Comparison of ENCODE assay signal across 9 mouse cellular contexts in the genomic region with DNA sequence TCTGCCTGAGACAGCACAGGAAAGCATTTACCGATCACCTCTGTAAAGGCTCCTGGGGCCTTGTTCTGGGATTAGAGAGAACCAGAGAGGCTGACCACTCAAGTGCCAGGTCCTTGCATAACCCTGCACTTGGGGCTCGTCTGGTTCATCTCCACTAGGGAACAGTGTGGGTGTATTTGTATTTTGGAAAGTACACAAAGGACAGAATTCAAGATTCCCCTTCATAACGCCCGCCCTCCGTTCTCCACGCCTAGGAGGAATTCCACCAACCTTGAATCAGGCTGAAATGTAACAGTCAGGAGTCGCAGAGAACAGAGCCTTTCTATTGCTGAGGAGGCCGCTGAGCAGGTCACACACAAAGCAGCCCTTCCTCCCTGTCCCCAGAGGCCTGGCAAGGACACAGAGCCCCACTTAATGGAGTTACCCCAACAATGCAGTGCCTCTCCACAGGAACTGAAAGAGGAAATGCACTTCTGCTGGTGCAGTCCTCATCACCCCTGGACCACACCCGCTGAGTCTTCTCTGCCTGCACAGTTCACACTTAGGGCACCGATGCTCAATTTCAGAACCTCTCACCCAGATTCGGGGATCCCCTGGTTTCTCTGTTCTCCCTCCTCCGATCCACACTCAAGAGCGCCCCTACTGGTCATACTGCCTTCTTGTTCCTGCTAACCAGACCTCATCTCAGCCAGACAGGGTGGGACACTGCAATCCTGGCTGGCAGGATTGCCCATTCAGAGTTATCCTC. TPM values are rescaled to one million over a fixed set of nuclear protein-coding genes. Genes with fewer than 3 reads are reported as not detected.
DNase-seq lines count a peak whose midpoint lies in the region; ATAC-seq lines count a peak whose summit lies in the region.
"Had no signal": no experiment of that assay in that cellular context is flagged by ENCODE, and none has a peak within 500 bp of the region (broad histone marks: within the 10 kb centered on the region; RNA-seq: fewer than 3 reads in every experiment).

No protein-coding gene starts in this region.

- H3K4me3 ChIP-seq in midbrain, embryonic 14.5 days (replicated peaks; ENCODE audit: low read depth, low read length) = no peak overlapping the region
- no peak overlapping the region for H3K4me3 ChIP-seq in midbrain, embryonic 15.5 days
- no peak overlapping the region for H3K4me3 ChIP-seq in neural tube, embryonic 11.5 days (ENCODE audit: low read depth, low read length)
- H3K4me3 ChIP-seq: myocyte had no signal

- ATAC-seq in midbrain, embryonic 14.5 days (ENCODE audit: low FRiP score, low TSS enrichment) = no peak
- ATAC-seq in midbrain, embryonic 15.5 days (replicated peaks) = no peak
- ATAC-seq in neural tube, embryonic 11.5 days (ENCODE audit: insufficient read depth, low FRiP score, low TSS enrichment) = peak; percentile 41; the same call in 1 of the 2 replicates

- 72% methylated on average over 13 of the region's 13 CpGs for WGBS in midbrain, embryonic 14.5 days
- 69% methylated on average over 13 of the region's 13 CpGs for WGBS in midbrain, embryonic 15.5 days
- WGBS in neural tube, embryonic 11.5 days = 79% methylated on average over 13 of the region's 13 CpGs

- no peaks in the 10 kb centered on the region for H3K27me3 ChIP-seq in midbrain, embryonic 14.5 days (ENCODE audit: control insufficient read depth, insufficient read depth, low read length)
- no peaks in the 10 kb centered on the region for H3K27me3 ChIP-seq in midbrain, embryonic 15.5 days (replicated peaks)
- no peaks in the 10 kb centered on the region for H3K27me3 ChIP-seq in neural tube, embryonic 11.5 days (ENCODE audit: control insufficient read depth, insufficient read depth, low read length)

- DNase-seq in midbrain, embryonic 14.5 days = peak; percentile 71
- peak; percentile 46 for DNase-seq in T-cell, adult 2 months (ENCODE audit: low spot score)
- DNase-seq in cerebellum, postnatal 36 days = peak; percentile 61 to 64
- peak; percentile 61 to 64 for DNase-seq in heart, adult 9 months (ENCODE audit: low spot score in 2 of 2)
- peak; percentile 72 for DNase-seq in liver
- DNase-seq in neural tube, embryonic 11.5 days (ENCODE audit: low spot score) = peak; percentile 51
- peak; percentile 36 to 44 for DNase-seq in thymus, postnatal 36 days

- H3K4me1 ChIP-seq in midbrain, embryonic 14.5 days (ENCODE audit: control insufficient read depth, insufficient read depth, low read length) = no peaks in the 10 kb centered on the region
- H3K4me1 ChIP-seq in midbrain, embryonic 15.5 days = no peaks in the 10 kb centered on the region
- no peaks in the 10 kb centered on the region for H3K4me1 ChIP-seq in neural tube, embryonic 11.5 days (ENCODE audit: control insufficient read depth, insufficient read depth, low read length)

- H3K4me2 ChIP-seq in midbrain, embryonic 14.5 days (ENCODE audit: low read length) = no peak overlapping the region
- H3K4me2 ChIP-seq in midbrain, embryonic 15.5 days = no peak overlapping the region
- H3K4me2 ChIP-seq in neural tube, embryonic 11.5 days (ENCODE audit: low read depth) = no peak overlapping the region

- no peaks in the 10 kb centered on the region for H3K9me3 ChIP-seq in midbrain, embryonic 14.5 days (ENCODE audit: control insufficient read depth, low read length)
- no peaks in the 10 kb centered on the region for H3K9me3 ChIP-seq in midbrain, embryonic 15.5 days
- no peaks in the 10 kb centered on the region for H3K9me3 ChIP-seq in neural tube, embryonic 11.5 days (ENCODE audit: control insufficient read depth, low read length)

- H3K9ac ChIP-seq in midbrain, embryonic 14.5 days (replicated peaks; ENCODE audit: low read length) = no peak overlapping the region
- no peak overlapping the region for H3K9ac ChIP-seq in midbrain, embryonic 15.5 days
- no peak overlapping the region for H3K9ac ChIP-seq in neural tube, embryonic 11.5 days (ENCODE audit: low read length)

- no peak overlapping the region for H3K27ac ChIP-seq in midbrain, embryonic 14.5 days (replicated peaks; ENCODE audit: low read depth, low read length)
- no peak overlapping the region for H3K27ac ChIP-seq in midbrain, embryonic 15.5 days
- no peak overlapping the region for H3K27ac ChIP-seq in neural tube, embryonic 11.5 days (ENCODE audit: low read depth, low read length)

- peaks cover 26% of the 10 kb centered on the region for H3K36me3 ChIP-seq in midbrain, embryonic 14.5 days (ENCODE audit: control insufficient read depth, insufficient read depth, low read length)
- peaks cover 7% of the 10 kb centered on the region; the same call in 1 of the 2 replicates for H3K36me3 ChIP-seq in midbrain, embryonic 15.5 days (replicated peaks)
- no peaks in the 10 kb centered on the region for H3K36me3 ChIP-seq in neural tube, embryonic 11.5 days (ENCODE audit: control insufficient read depth, insufficient read depth, low read length)

RNA-seq across cellular contexts. Expression of gene Xpnpep1, which starts 20.1 kb away (rescaled TPM):
- 135 and 136 TPM in 2 replicates for polyA plus RNA-seq in midbrain, embryonic 14.5 days (2014; fragmentation: Nextera tagmentation; extraction: Ambion mirVana)
- 124 and 125 TPM in 2 replicates for polyA plus RNA-seq in midbrain, embryonic 15.5 days (2015; fragmentation: Nextera tagmentation; extraction: Ambion mirVana)
- 168 and 170 TPM in 2 replicates for polyA plus RNA-seq in neural tube, embryonic 11.5 days (2014; fragmentation: Nextera tagmentation; extraction: Ambion mirVana)
